Mouse (Mus musculus): ENCODE results near the gene Tbc1d7. TPM values are rescaled to one million over a fixed set of nuclear protein-coding genes. Genes with fewer than 3 reads are reported as not detected.

The Tbc1d7 gene
- polyA plus RNA-seq, 1 experiment from 2014 or later: 54.2 TPM

DNA sequence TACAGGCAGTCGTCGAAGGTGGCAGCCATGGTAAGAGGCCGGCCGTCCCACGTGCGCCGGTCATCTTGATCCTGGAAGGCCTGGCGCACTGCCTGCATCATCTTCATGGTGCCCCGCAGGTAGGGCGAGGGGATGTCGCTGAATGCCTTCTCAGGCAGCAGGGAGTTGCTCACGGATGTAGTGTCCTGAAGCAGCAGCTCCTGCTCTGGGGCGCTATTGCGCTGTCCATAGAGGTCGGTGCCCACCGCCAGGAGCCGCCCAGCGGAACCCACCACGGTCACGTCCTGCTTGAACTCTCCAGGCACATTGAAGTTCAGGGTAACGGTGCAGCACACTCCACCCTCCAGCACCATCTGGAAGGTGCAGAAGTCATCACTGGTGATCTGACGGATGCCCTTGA lies 29.2 kb upstream of the Tbc1d7 start:
- Histone ChIP-seq H3K27ac (ENCODE audit: low read depth, low read length) (no peak overlapping the region), H3K4me3 (ENCODE audit: low read depth, low read length) (no peak overlapping the region), H3K27me3 (ENCODE audit: control insufficient read depth, insufficient read depth, low read length) (peaks cover 3% of the 10 kb centered on the region; the same call in 1 of the 2 replicates), H3K36me3 (ENCODE audit: control insufficient read depth, insufficient read depth, low read length) (no peaks in the 10 kb centered on the region; the same call in 1 of the 2 replicates), H3K9me3 (replicated peaks; ENCODE audit: control insufficient read depth, low read length) (no peaks in the 10 kb centered on the region), H3K4me2 (peak overlapping the region; percentile 11), H3K4me1 (ENCODE audit: control insufficient read depth, insufficient read depth, low read length) (peaks cover 28% of the 10 kb centered on the region), H3K9ac (ENCODE audit: low read depth, low read length) (no peak overlapping the region)
- no peak for ATAC-seq (replicated peaks; ENCODE audit: insufficient number of reproducible peaks, low FRiP score, low TSS enrichment)
- 70% methylated on average over 22 of the region's 22 CpGs for WGBS (ENCODE audit: insufficient replicate concordance)

GRCm38 (mm10) chr13:43199749-43200148 lies 28.4 kb upstream of the Tbc1d7 start:
- peaks cover 3% of the 10 kb centered on the region; the same call in 1 of the 2 replicates for H3K27me3 ChIP-seq (ENCODE audit: control insufficient read depth, insufficient read depth, low read length)
- no peak overlapping the region for H3K9ac ChIP-seq (ENCODE audit: low read depth, low read length)
- H3K4me2 ChIP-seq: no peak overlapping the region
- peaks cover 31% of the 10 kb centered on the region for H3K4me1 ChIP-seq (ENCODE audit: control insufficient read depth, insufficient read depth, low read length)
- no peaks in the 10 kb centered on the region; the same call in 1 of the 2 replicates for H3K36me3 ChIP-seq (ENCODE audit: control insufficient read depth, insufficient read depth, low read length)
- H3K27ac ChIP-seq (ENCODE audit: low read depth, low read length): no peak overlapping the region
- no peak overlapping the region for H3K4me3 ChIP-seq (ENCODE audit: low read depth, low read length)
- WGBS (ENCODE audit: insufficient replicate concordance): 66% methylated on average over 5 of the region's 5 CpGs
- no peak for ATAC-seq (replicated peaks; ENCODE audit: insufficient number of reproducible peaks, low FRiP score, low TSS enrichment)
- H3K9me3 ChIP-seq (replicated peaks; ENCODE audit: control insufficient read depth, low read length): no peaks in the 10 kb centered on the region

- H3K4me1 ChIP-seq (ENCODE audit: control insufficient read depth, insufficient read depth, low read length): peaks cover 31% of the 10 kb centered on the region
Measured at GRCm38 (mm10) chr13:43199282-43199681, 28.0 kb upstream of the Tbc1d7 start.

GRCm38 (mm10) chr13:43197187-43197586 lies 25.9 kb upstream of the Tbc1d7 start:
- H3K27ac ChIP-seq (ENCODE audit: low read depth, low read length): 0 out of 2 replicates have a peak overlapping the region, but pooled peaks have one; percentile 50
- WGBS (ENCODE audit: insufficient replicate concordance): 52% methylated on average over 6 of the region's 6 CpGs
- H3K9ac ChIP-seq (ENCODE audit: low read depth, low read length): 0 out of 2 replicates have a peak overlapping the region, but pooled peaks have one; percentile 7
- peaks cover 3% of the 10 kb centered on the region; the same call in 1 of the 2 replicates for H3K27me3 ChIP-seq (ENCODE audit: control insufficient read depth, insufficient read depth, low read length)
- no peak overlapping the region for H3K4me2 ChIP-seq
- no peak for ATAC-seq (replicated peaks; ENCODE audit: insufficient number of reproducible peaks, low FRiP score, low TSS enrichment)
- no peaks in the 10 kb centered on the region; the same call in 1 of the 2 replicates for H3K36me3 ChIP-seq (ENCODE audit: control insufficient read depth, insufficient read depth, low read length)
- no peaks in the 10 kb centered on the region for H3K9me3 ChIP-seq (replicated peaks; ENCODE audit: control insufficient read depth, low read length)
- H3K4me3 ChIP-seq (ENCODE audit: low read depth, low read length): no peak overlapping the region
- H3K4me1 ChIP-seq (ENCODE audit: control insufficient read depth, insufficient read depth, low read length): peaks cover 38% of the 10 kb centered on the region

More at GRCm38 (mm10) chr13:43199282-43199681, 28.0 kb upstream of the Tbc1d7 start:
- Histone ChIP-seq H3K36me3 (ENCODE audit: control insufficient read depth, insufficient read depth, low read length) (no peaks in the 10 kb centered on the region; the same call in 1 of the 2 replicates), H3K9ac (ENCODE audit: low read depth, low read length) (no peak overlapping the region), H3K4me3 (ENCODE audit: low read depth, low read length) (no peak overlapping the region), H3K27me3 (ENCODE audit: control insufficient read depth, insufficient read depth, low read length) (peaks cover 3% of the 10 kb centered on the region; the same call in 1 of the 2 replicates), H3K27ac (ENCODE audit: low read depth, low read length) (no peak overlapping the region), H3K9me3 (replicated peaks; ENCODE audit: control insufficient read depth, low read length) (no peaks in the 10 kb centered on the region), H3K4me2 (no peak overlapping the region)
- WGBS (ENCODE audit: insufficient replicate concordance): 87% methylated on average over 7 of the region's 7 CpGs
- ATAC-seq (replicated peaks; ENCODE audit: insufficient number of reproducible peaks, low FRiP score, low TSS enrichment): no peak

DNA sequence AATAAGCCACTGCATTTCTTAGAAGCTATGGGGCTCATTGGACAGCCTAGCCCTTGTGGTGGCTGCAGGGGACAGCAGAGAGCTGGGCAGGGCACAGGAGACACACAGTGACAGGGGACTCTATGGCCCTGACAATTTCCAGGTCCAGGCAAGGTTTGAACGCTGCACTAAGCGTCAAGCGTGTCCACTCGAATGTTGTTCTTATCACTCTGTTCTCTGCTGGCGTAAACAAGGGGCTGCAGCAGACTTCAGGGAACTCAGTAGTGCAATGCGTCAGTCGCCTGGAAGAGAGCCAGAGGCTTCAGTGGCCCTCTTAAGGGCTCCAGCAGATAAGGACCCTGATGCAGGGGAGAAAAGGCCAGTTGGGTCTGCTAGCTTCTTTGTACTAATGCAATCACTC lies 24.7 kb upstream of the Tbc1d7 start:
- Histone ChIP-seq H3K4me3 (ENCODE audit: low read depth, low read length) (no peak overlapping the region), H3K27me3 (ENCODE audit: control insufficient read depth, insufficient read depth, low read length) (peaks cover 3% of the 10 kb centered on the region; the same call in 1 of the 2 replicates), H3K9ac (ENCODE audit: low read depth, low read length) (no peak overlapping the region), H3K4me1 (ENCODE audit: control insufficient read depth, insufficient read depth, low read length) (peaks cover 49% of the 10 kb centered on the region), H3K9me3 (replicated peaks; ENCODE audit: control insufficient read depth, low read length) (no peaks in the 10 kb centered on the region), H3K4me2 (no peak overlapping the region), H3K27ac (ENCODE audit: low read depth, low read length) (peak overlapping the region; percentile 65; the same call in 1 of the 2 replicates), H3K36me3 (ENCODE audit: control insufficient read depth, insufficient read depth, low read length) (no peaks in the 10 kb centered on the region; the same call in 1 of the 2 replicates)
- 8% methylated on average over 7 of the region's 7 CpGs for WGBS (ENCODE audit: insufficient replicate concordance)
- peak; percentile 64 for ATAC-seq (replicated peaks; ENCODE audit: insufficient number of reproducible peaks, low FRiP score, low TSS enrichment)

DNA sequence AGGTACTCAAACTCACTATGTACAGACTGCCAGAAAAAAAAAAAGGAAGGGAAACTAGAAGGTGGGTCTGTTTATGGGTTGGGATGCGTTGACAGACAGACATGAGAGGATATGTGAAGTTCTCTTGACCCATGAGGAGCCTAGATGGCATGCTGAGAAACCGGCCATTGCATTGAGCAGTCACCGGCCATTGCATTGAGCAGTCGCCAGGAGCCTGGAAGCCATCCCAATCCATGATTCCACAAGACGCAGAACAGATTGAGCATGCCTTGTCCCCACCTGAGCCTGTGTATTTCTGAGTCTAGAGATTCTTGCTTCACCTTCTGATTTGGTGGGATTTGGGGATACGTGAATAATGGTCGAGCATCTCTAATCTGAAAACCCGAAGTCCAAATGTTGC lies 22.6 kb upstream of the Tbc1d7 start:
- Histone ChIP-seq H3K36me3 (ENCODE audit: control insufficient read depth, insufficient read depth, low read length) (no peaks in the 10 kb centered on the region), H3K9me3 (replicated peaks; ENCODE audit: control insufficient read depth, low read length) (no peaks in the 10 kb centered on the region), H3K4me1 (ENCODE audit: control insufficient read depth, insufficient read depth, low read length) (peaks cover 52% of the 10 kb centered on the region), H3K27me3 (ENCODE audit: control insufficient read depth, insufficient read depth, low read length) (no peaks in the 10 kb centered on the region), H3K4me3 (ENCODE audit: low read depth, low read length) (no peak overlapping the region), H3K27ac (ENCODE audit: low read depth, low read length) (peak overlapping the region; percentile 37; the same call in 1 of the 2 replicates), H3K4me2 (no peak overlapping the region), H3K9ac (ENCODE audit: low read depth, low read length) (no peak overlapping the region)
- no peak for ATAC-seq (replicated peaks; ENCODE audit: insufficient number of reproducible peaks, low FRiP score, low TSS enrichment)
- WGBS (ENCODE audit: insufficient replicate concordance): 77% methylated on average over 8 of the region's 8 CpGs

- Histone ChIP-seq H3K4me1 (ENCODE audit: control insufficient read depth, insufficient read depth, low read length) (peaks cover 52% of the 10 kb centered on the region), H3K9ac (ENCODE audit: low read depth, low read length) (no peak overlapping the region), H3K9me3 (replicated peaks; ENCODE audit: control insufficient read depth, low read length) (no peaks in the 10 kb centered on the region), H3K36me3 (ENCODE audit: control insufficient read depth, insufficient read depth, low read length) (no peaks in the 10 kb centered on the region), H3K27me3 (ENCODE audit: control insufficient read depth, insufficient read depth, low read length) (no peaks in the 10 kb centered on the region), H3K27ac (ENCODE audit: low read depth, low read length) (peak overlapping the region; percentile 87), H3K4me3 (ENCODE audit: low read depth, low read length) (no peak overlapping the region), H3K4me2 (peak overlapping the region; percentile 7; the same call in 1 of the 2 replicates)
- WGBS (ENCODE audit: insufficient replicate concordance): 7% methylated on average over 7 of the region's 7 CpGs
- ATAC-seq (replicated peaks; ENCODE audit: insufficient number of reproducible peaks, low FRiP score, low TSS enrichment): no peak
Measured at GRCm38 (mm10) chr13:43193266-43193665, 22.0 kb upstream of the Tbc1d7 start.

GRCm38 (mm10) chr13:43191741-43192192 lies 20.5 kb upstream of the Tbc1d7 start:
- Histone ChIP-seq H3K27ac (ENCODE audit: low read depth, low read length) (peak overlapping the region; percentile 87), H3K4me3 (ENCODE audit: low read depth, low read length) (peak overlapping the region; percentile 30; the same call in 1 of the 2 replicates), H3K4me2 (peak overlapping the region; percentile 65), H3K27me3 (ENCODE audit: control insufficient read depth, insufficient read depth, low read length) (no peaks in the 10 kb centered on the region), H3K9ac (ENCODE audit: low read depth, low read length) (peak overlapping the region; percentile 54), H3K4me1 (ENCODE audit: control insufficient read depth, insufficient read depth, low read length) (peaks cover 44% of the 10 kb centered on the region), H3K9me3 (replicated peaks; ENCODE audit: control insufficient read depth, low read length) (0 out of 2 replicates have a peak, but pooled peaks cover 2% of the 10 kb centered on the region), H3K36me3 (ENCODE audit: control insufficient read depth, insufficient read depth, low read length) (no peaks in the 10 kb centered on the region)
- WGBS (ENCODE audit: insufficient replicate concordance): 3% methylated on average over 14 of the region's 14 CpGs
- peak; percentile 72 for ATAC-seq (replicated peaks; ENCODE audit: insufficient number of reproducible peaks, low FRiP score, low TSS enrichment)

GRCm38 (mm10) chr13:43191290-43191689 lies 20.0 kb upstream of the Tbc1d7 start:
- peak overlapping the region; percentile 87 for H3K27ac ChIP-seq (ENCODE audit: low read depth, low read length)
- peak overlapping the region; percentile 65 for H3K4me2 ChIP-seq
- no peak for ATAC-seq (replicated peaks; ENCODE audit: insufficient number of reproducible peaks, low FRiP score, low TSS enrichment)
- H3K4me1 ChIP-seq (ENCODE audit: control insufficient read depth, insufficient read depth, low read length): peaks cover 40% of the 10 kb centered on the region
- H3K36me3 ChIP-seq (ENCODE audit: control insufficient read depth, insufficient read depth, low read length): no peaks in the 10 kb centered on the region
- peak overlapping the region; percentile 30; the same call in 1 of the 2 replicates for H3K4me3 ChIP-seq (ENCODE audit: low read depth, low read length)
- no peaks in the 10 kb centered on the region for H3K27me3 ChIP-seq (ENCODE audit: control insufficient read depth, insufficient read depth, low read length)
- WGBS (ENCODE audit: insufficient replicate concordance): 19% methylated on average over 2 of the region's 2 CpGs
- H3K9me3 ChIP-seq (replicated peaks; ENCODE audit: control insufficient read depth, low read length): 0 out of 2 replicates have a peak, but pooled peaks cover 2% of the 10 kb centered on the region
- peak overlapping the region; percentile 54 for H3K9ac ChIP-seq (ENCODE audit: low read depth, low read length)

Measured in heart, embryonic 11.5 days (tissue).